Mouse (Mus musculus) megakaryocyte, embryonic 14.5 days (primary cell): ENCODE measurements around the gene Cd24a.

Experiments
- FLI1 ChIP-seq: IDR thresholded peaks from 2 replicates; pipeline ENCODE4 v1.6.1; 2012; ENCODE audit warnings: low read length, inconsistent platforms, mixed read lengths
- GATA1 ChIP-seq: IDR thresholded peaks from 3 replicates; pipeline ENCODE4 v1.6.1; 2012; ENCODE audit warnings: mixed read lengths, low read length, inconsistent platforms, borderline replicate concordance

GRCm38 (mm10) chr10:43631049-43631448, 53.0 kb downstream of the Cd24a start:
- no peak for TF ChIP-seq GATA1
- no peak for TF ChIP-seq FLI1
